Mouse (Mus musculus): Measurements from ENCODE around the gene Btbd6.

Btbd6 gene

GRCm38 (mm10) chr12:113004993-113005392, 28.7 kb downstream of the Btbd6 start:
- DNase-seq (ENCODE audit: low read depth): no peak

GRCm38 (mm10) chr12:113011702-113012360, 35.5 kb downstream of the Btbd6 start:
- no peak for DNase-seq (ENCODE audit: low read depth)

GRCm38 (mm10) chr12:113012443-113012842, 36.2 kb downstream of the Btbd6 start:
- no peak for DNase-seq (ENCODE audit: low read depth)

- DNase-seq (ENCODE audit: low read depth): no peak
Measured at GRCm38 (mm10) chr12:113013021-113013491, 36.8 kb downstream of the Btbd6 start.

GRCm38 (mm10) chr12:113013604-113014558, 37.6 kb downstream of the Btbd6 start, which contains the start of gene Pacs2:
TSS of gene Pacs2 (plus strand) at chr12:113014508.
- peak; percentile 79 for DNase-seq (ENCODE audit: low read depth)

- no peak for DNase-seq (ENCODE audit: low read depth)
Measured at GRCm38 (mm10) chr12:113014561-113015556, 38.6 kb downstream of the Btbd6 start.

- no peak for DNase-seq (ENCODE audit: low read depth)
Measured at GRCm38 (mm10) chr12:113015956-113016355, 39.7 kb downstream of the Btbd6 start.

- no peak for DNase-seq (ENCODE audit: low read depth)
Measured at GRCm38 (mm10) chr12:113016976-113017375, 40.7 kb downstream of the Btbd6 start.

GRCm38 (mm10) chr12:113017429-113017984, 41.2 kb downstream of the Btbd6 start:
- DNase-seq (ENCODE audit: low read depth): no peak

- no peak for DNase-seq (ENCODE audit: low read depth)
Measured at GRCm38 (mm10) chr12:113018763-113019162, 42.5 kb downstream of the Btbd6 start.

GRCm38 (mm10) chr12:113021488-113021887, 45.2 kb downstream of the Btbd6 start:
- no peak for DNase-seq (ENCODE audit: low read depth)

GRCm38 (mm10) chr12:113023082-113023481, 46.8 kb downstream of the Btbd6 start:
- peak; percentile 61 for DNase-seq (ENCODE audit: low read depth)

GRCm38 (mm10) chr12:113026557-113026956, 50.3 kb downstream of the Btbd6 start:
- no peak for DNase-seq (ENCODE audit: low read depth)

- no peak for DNase-seq (ENCODE audit: low read depth)
Measured at GRCm38 (mm10) chr12:113027495-113027894, 51.2 kb downstream of the Btbd6 start.

GRCm38 (mm10) chr12:113028067-113028466, 51.8 kb downstream of the Btbd6 start:
- DNase-seq (ENCODE audit: low read depth): no peak

All from c-Kit-positive CD71-negative TER-119-negative erythroid progenitor cells, embryonic 14.5 days (primary cell).